18 mouse cellular contexts compared by ENCODE assay signal in the genomic region with DNA sequence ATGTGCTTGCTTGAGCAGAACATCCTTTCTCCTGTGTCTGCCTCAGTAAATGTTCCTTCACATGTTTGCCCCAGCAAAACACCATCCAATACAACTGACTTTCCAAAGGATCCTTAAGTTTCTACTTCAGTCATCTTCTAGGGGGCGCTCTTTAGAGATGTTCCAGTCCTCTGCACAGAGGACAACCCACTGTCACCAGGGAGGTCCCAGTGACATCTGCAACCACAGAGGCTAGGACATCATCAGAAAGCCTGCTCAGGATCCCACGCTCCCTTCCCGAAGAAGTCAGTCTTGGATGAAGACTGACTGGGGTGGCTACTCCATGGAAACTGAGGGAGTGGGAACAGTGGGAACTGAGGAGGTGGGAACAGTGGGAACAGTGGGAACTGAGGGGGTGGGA. TPM values are rescaled to one million over a fixed set of nuclear protein-coding genes. Genes with fewer than 3 reads are reported as not detected.
"Had no signal": no experiment of that assay in that cellular context is flagged by ENCODE, and none has a peak within 500 bp of the region (broad histone marks: within the 10 kb centered on the region; RNA-seq: fewer than 3 reads in every experiment).

No protein-coding gene starts in this region.

- H3K4me3 ChIP-seq: kidney, embryonic 15.5 days; limb, embryonic 10.5 days; liver, embryonic 15.5 days; midbrain, embryonic 13.5 days; neural tube, embryonic 13.5 days had no signal

- H3K4me1 ChIP-seq: kidney, embryonic 15.5 days; limb, embryonic 10.5 days; liver, embryonic 15.5 days; midbrain, embryonic 13.5 days; neural tube, embryonic 13.5 days had no signal

- H3K9me3 ChIP-seq: kidney, embryonic 15.5 days; limb, embryonic 10.5 days; liver, embryonic 15.5 days; midbrain, embryonic 13.5 days; neural tube, embryonic 13.5 days had no signal

- DNase-seq: kidney, adult 2 months; kidney, postnatal 14 days; lung, adult 2 months; right cerebral cortex, postnatal 14 days; thymus, postnatal 36 days had no signal

- ATAC-seq: midbrain, embryonic 13.5 days had no signal

- H3K4me2 ChIP-seq: kidney, embryonic 15.5 days; liver, embryonic 11.5 days; liver, embryonic 15.5 days; midbrain, embryonic 13.5 days; neural tube, embryonic 13.5 days had no signal

- H3K36me3 ChIP-seq: kidney, embryonic 15.5 days; limb, embryonic 10.5 days; liver, embryonic 15.5 days; midbrain, embryonic 13.5 days; neural tube, embryonic 13.5 days had no signal

- H3K9ac ChIP-seq: kidney, embryonic 15.5 days; liver, embryonic 15.5 days; midbrain, embryonic 13.5 days; neural tube, embryonic 13.5 days had no signal

- H3K27ac ChIP-seq: kidney, embryonic 15.5 days; limb, embryonic 10.5 days; liver, embryonic 15.5 days; midbrain, embryonic 13.5 days; neural tube, embryonic 13.5 days had no signal

RNA-seq across cellular contexts. Expression of a gene that starts 14.3 kb away (rescaled TPM):
- total RNA-seq: left cerebral cortex, postnatal 10 days; megakaryocyte-erythroid progenitor cell, adult 5-6 weeks had no signal
- polyA plus RNA-seq: kidney, adult 2 months; kidney, embryonic 15.5 days; large intestine, adult 2 months; limb, embryonic 10.5 days; limb, embryonic 14.5 days; liver, embryonic 11.5 days; liver, embryonic 15.5 days; lung, adult 2 months; midbrain, embryonic 13.5 days; neural tube, embryonic 13.5 days; spleen, adult 2 months; stomach, embryonic 16.5 days; thymus, postnatal 0 days had no signal

RNA-seq across cellular contexts. Expression of a gene that starts 18.4 kb away (rescaled TPM):
- total RNA-seq: left cerebral cortex, postnatal 10 days; megakaryocyte-erythroid progenitor cell, adult 5-6 weeks had no signal
- polyA plus RNA-seq: kidney, adult 2 months; large intestine, adult 2 months; liver, embryonic 11.5 days; lung, adult 2 months; neural tube, embryonic 13.5 days; spleen, adult 2 months had no signal

RNA-seq across cellular contexts. Expression of a gene that starts 29.1 kb away (rescaled TPM):
- total RNA-seq: megakaryocyte-erythroid progenitor cell, adult 5-6 weeks had no signal
